Mouse (Mus musculus) macrophage (primary cell): ENCODE measurements around the gene Crcp. TPM values are rescaled to one million over a fixed set of nuclear protein-coding genes. Genes with fewer than 3 reads are reported as not detected.

Source experiments
- H3K27ac ChIP-seq: fragments of 350-480 bp; formaldehyde crosslinking; 2 replicates; pipeline ENCODE4 v1.9.0; 2021
- H3K36me3 ChIP-seq: fragments of 350-480 bp; formaldehyde crosslinking; 2 replicates; pipeline ENCODE4 v1.9.0; 2021; ENCODE audit errors: inconsistent target
- H3K4me3 ChIP-seq: fragments of 350-480 bp; formaldehyde crosslinking; 2 replicates; pipeline ENCODE4 v1.9.0; 2021; ENCODE audit errors: inconsistent target
- H3K79me2 ChIP-seq: fragments of 350-480 bp; formaldehyde crosslinking; 2 replicates; pipeline ENCODE4 v1.9.0; 2021; ENCODE audit errors: inconsistent target
- WGBS: methylation state at CpG from one replicate; pipeline ENCODE4 v1.1.7; 2026; ENCODE audit warnings: inconsistent platforms; ENCODE audit not compliant: missing documents; 5-methylcytosine and 5-hydroxymethylcytosine counted together
- polyA plus RNA-seq: library from polyadenylated mRNA; stranded (reverse); fragments of 250-400 nt; gene quantifications from 3 replicates; pipeline ENCODE4 v1.2.4, GENCODE M21; 2018; ENCODE audit warnings: inconsistent platforms
- total RNA-seq, 78 experiments: library from RNA; depleted of rRNA; stranded (reverse); fragments of 250-400 nt; gene quantifications; 1 replicate in 9 of 78; 2 replicates in 24 of 78; 3 replicates in 43 of 78; 4 replicates in 2 of 78; pipeline ENCODE4 v1.2.4; 2018; ENCODE audit warnings: inconsistent platforms in 56 of 78

Gene Crcp
- total RNA-seq (2018; cell fraction: chromatin; rRNA removed), result 10 to 100 TPM in 10 of 26 experiments, 1 to 10 TPM in 16; 3.3 to 13.9 (median 8.8) TPM
- total RNA-seq (2018; cell fraction: cytosol; rRNA removed), result 10 to 100 TPM; 19.0 to 44.7 (median 32.8) TPM
- 10 to 100 TPM in 16 of 26 experiments, 1 to 10 TPM in 10; 5.9 to 21.0 (median 11.9) TPM for total RNA-seq (2018; cell fraction: nucleus; rRNA removed)
- 28.9 to 33.0 TPM (median 32.1 TPM) in 3 replicates for polyA plus RNA-seq

GRCm38 (mm10) chr5:130029142-130029897 lies at the start of gene Crcp, which contains the start of gene Asl:
Gene Crcp (plus strand): TSS chr5:130029290.
Gene Asl (minus strand): TSS chr5:130029247.
- WGBS, result 2% methylated on average over 48 of the region's 51 CpGs
- H3K4me3 ChIP-seq, result peak within 1 kb of the TSS; percentile 74
- H3K36me3 ChIP-seq, result no peaks in the 10 kb centered on the region
- H3K27ac ChIP-seq, result peak within 1 kb of the TSS; percentile 47
- peaks cover 49% of the 10 kb centered on the region for H3K79me2 ChIP-seq

GRCm38 (mm10) chr5:129980216-129980615 lies 48.9 kb upstream of the Crcp start:
- no peak overlapping the region for H3K4me3 ChIP-seq
- no peaks in the 10 kb centered on the region for H3K79me2 ChIP-seq
- H3K36me3 ChIP-seq, result no peaks in the 10 kb centered on the region; the same call in 1 of the 2 replicates
- WGBS, result 95% methylated on average over 2 of the region's 3 CpGs
- no peak overlapping the region for H3K27ac ChIP-seq

GRCm38 (mm10) chr5:129989376-129989775 lies 39.7 kb upstream of the Crcp start:
- Histone ChIP-seq H3K27ac (no peak overlapping the region), H3K36me3 (peaks cover 58% of the 10 kb centered on the region)
- WGBS, result 93% methylated on average over 11 of the region's 13 CpGs

GRCm38 (mm10) chr5:129991898-129992297 lies 37.2 kb upstream of the Crcp start:
- WGBS, result 97% methylated on average over 5 of the region's 5 CpGs
- H3K4me3 ChIP-seq, result no peak overlapping the region
- H3K36me3 ChIP-seq, result peaks cover 84% of the 10 kb centered on the region
- peaks cover 32% of the 10 kb centered on the region; the same call in 1 of the 2 replicates for H3K79me2 ChIP-seq
- no peak overlapping the region for H3K27ac ChIP-seq

More at GRCm38 (mm10) chr5:129989376-129989775, 39.7 kb upstream of the Crcp start:
- Histone ChIP-seq H3K79me2 (peaks cover 9% of the 10 kb centered on the region; the same call in 1 of the 2 replicates), H3K4me3 (no peak overlapping the region)

- no peak overlapping the region for H3K27ac ChIP-seq
- WGBS, result 93% methylated on average over 14 of the region's 14 CpGs
- peaks cover 98% of the 10 kb centered on the region for H3K36me3 ChIP-seq
- no peak overlapping the region for H3K4me3 ChIP-seq
- peaks cover 46% of the 10 kb centered on the region for H3K79me2 ChIP-seq
These were observed 35.7 kb upstream of the Crcp start for GRCm38 (mm10) chr5:129993374-129993773.

- Histone ChIP-seq H3K36me3 (peaks cover 99% of the 10 kb centered on the region), H3K79me2 (peaks cover 63% of the 10 kb centered on the region), H3K27ac (peak overlapping the region; percentile 43), H3K4me3 (no peak overlapping the region)
- WGBS, result 87% methylated on average over 7 of the region's 7 CpGs
These were observed 34.1 kb upstream of the Crcp start for GRCm38 (mm10) chr5:129994989-129995388.

GRCm38 (mm10) chr5:129997700-129998099 lies 31.4 kb upstream of the Crcp start:
- Histone ChIP-seq H3K36me3 (peaks cover 72% of the 10 kb centered on the region), H3K27ac (no peak overlapping the region), H3K4me3 (no peak overlapping the region), H3K79me2 (peaks cover 82% of the 10 kb centered on the region)
- WGBS, result 82% methylated on average over 19 of the region's 19 CpGs

- WGBS, result 60% methylated on average over 4 of the region's 4 CpGs
- Histone ChIP-seq H3K79me2 (peaks cover 76% of the 10 kb centered on the region), H3K27ac (peak overlapping the region; percentile 99; the same call in 1 of the 2 replicates), H3K36me3 (peaks cover 58% of the 10 kb centered on the region), H3K4me3 (no peak overlapping the region)
These were observed 30.0 kb upstream of the Crcp start for GRCm38 (mm10) chr5:129999097-129999496.

- Histone ChIP-seq H3K79me2 (peaks cover 62% of the 10 kb centered on the region), H3K36me3 (peaks cover 42% of the 10 kb centered on the region), H3K4me3 (peak overlapping the region; percentile 97), H3K27ac (peak overlapping the region; percentile 99)
- WGBS, result 25% methylated on average over 12 of the region's 12 CpGs
These were observed 28.4 kb upstream of the Crcp start for GRCm38 (mm10) chr5:130000735-130001134.

- H3K79me2 ChIP-seq, result peaks cover 55% of the 10 kb centered on the region
- peak overlapping the region; percentile 99 for H3K27ac ChIP-seq
- H3K36me3 ChIP-seq, result peaks cover 34% of the 10 kb centered on the region
- H3K4me3 ChIP-seq, result peak overlapping the region; percentile 97
- 0% methylated on average over 3 of the region's 5 CpGs for WGBS
These were observed 27.6 kb upstream of the Crcp start for GRCm38 (mm10) chr5:130001356-130001987.

GRCm38 (mm10) chr5:130002301-130003146 lies 26.6 kb upstream of the Crcp start, which contains the start of gene Gusb:
Gene Gusb (minus strand): TSS chr5:130003049.
- peak within 1 kb of the TSS; percentile 99 for H3K27ac ChIP-seq
- WGBS, result under 1% methylated on average over 33 of the region's 39 CpGs

GRCm38 (mm10) chr5:130003229-130003628 lies 25.9 kb upstream of the Crcp start:
- 74% methylated on average over 7 of the region's 7 CpGs for whole genome bisulfite sequencing
- Histone ChIP-seq H3K4me3 (no peak overlapping the region), H3K27ac (peak overlapping the region; percentile 99)

More at GRCm38 (mm10) chr5:130002301-130003146, 26.6 kb upstream of the Crcp start, which contains the start of gene Gusb:
- peak within 1 kb of the TSS; percentile 97 for H3K4me3 ChIP-seq
- H3K36me3 ChIP-seq, result peaks cover 24% of the 10 kb centered on the region; the same call in 1 of the 2 replicates
- peaks cover 44% of the 10 kb centered on the region for H3K79me2 ChIP-seq

GRCm38 (mm10) chr5:130007344-130007743 lies 21.7 kb upstream of the Crcp start:
- Histone ChIP-seq H3K27ac (no peak overlapping the region), H3K79me2 (peaks cover 1% of the 10 kb centered on the region), H3K4me3 (no peak overlapping the region), H3K36me3 (peaks cover 21% of the 10 kb centered on the region)
- 67% methylated on average over 1 of the region's 1 CpGs for WGBS

More at GRCm38 (mm10) chr5:130003229-130003628, 25.9 kb upstream of the Crcp start:
- peaks cover 17% of the 10 kb centered on the region; the same call in 1 of the 2 replicates for H3K36me3 ChIP-seq
- peaks cover 37% of the 10 kb centered on the region for H3K79me2 ChIP-seq
